Comparison of ENCODE assay signal across 16 mouse cellular contexts in genomic region chr6:92779140-92779934, GRCm38 (mm10). TPM values are rescaled to one million over a fixed set of nuclear protein-coding genes. Genes with fewer than 3 reads are reported as not detected.
DNase-seq lines count a peak whose midpoint lies in the region; ATAC-seq lines count a peak whose summit lies in the region.
"Had no signal": no experiment of that assay in that cellular context is flagged by ENCODE, and none has a peak within 500 bp of the region (broad histone marks: within the 10 kb centered on the region; RNA-seq: fewer than 3 reads in every experiment).

No protein-coding gene starts in this region.

- H3K27ac ChIP-seq in heart, embryonic 15.5 days: no peak overlapping the region
- H3K27ac ChIP-seq in lung, embryonic 15.5 days: no peak overlapping the region
- no peak overlapping the region for H3K27ac ChIP-seq in intestine, embryonic 15.5 days
- H3K27ac ChIP-seq in midbrain, embryonic 14.5 days (replicated peaks; ENCODE audit: low read depth, low read length): no peak overlapping the region
- H3K27ac ChIP-seq: forebrain, embryonic 15.5 days; midbrain, embryonic 13.5 days had no signal

- ATAC-seq in heart, embryonic 15.5 days (replicated peaks; ENCODE audit: insufficient number of reproducible peaks, insufficient read depth, low FRiP score, low read depth): 0 out of 2 replicates have a peak, but pooled peaks have one; percentile 47
- peak; percentile 67; the same call in 1 of the 2 replicates for ATAC-seq in lung, embryonic 15.5 days (ENCODE audit: borderline replicate concordance, extremely low read depth, low FRiP score, low TSS enrichment)
- peak; percentile 58; the same call in 1 of the 2 replicates for ATAC-seq in intestine, embryonic 15.5 days
- ATAC-seq in midbrain, embryonic 14.5 days (ENCODE audit: low FRiP score, low TSS enrichment): no peak
- ATAC-seq: forebrain, embryonic 15.5 days; midbrain, embryonic 13.5 days had no signal

- no peaks in the 10 kb centered on the region for H3K9me3 ChIP-seq in heart, embryonic 15.5 days (replicated peaks)
- H3K9me3 ChIP-seq in lung, embryonic 15.5 days: no peaks in the 10 kb centered on the region
- no peaks in the 10 kb centered on the region for H3K9me3 ChIP-seq in intestine, embryonic 15.5 days
- no peaks in the 10 kb centered on the region for H3K9me3 ChIP-seq in midbrain, embryonic 14.5 days (ENCODE audit: control insufficient read depth, low read length)
- H3K9me3 ChIP-seq: forebrain, embryonic 15.5 days; midbrain, embryonic 13.5 days had no signal

- no peak for DNase-seq in heart, adult 8-10 months (ENCODE audit: low spot score)
- no peak for DNase-seq in lung, postnatal 14 days
- DNase-seq in ZHBTc4 (ENCODE audit: low read depth, low spot score): peak; percentile 72
- no peak for DNase-seq in spleen, adult 12 weeks (ENCODE audit: low spot score)
- DNase-seq in midbrain, embryonic 14.5 days: no peak
- DNase-seq: cerebellum, postnatal 36 days; gastrocnemius, postnatal 10 days; layer of hippocampus, adult 9-11 months; left cerebral cortex, postnatal 4 days; thymus, postnatal 25 days had no signal

- H3K4me1 ChIP-seq in heart, embryonic 15.5 days (replicated peaks): no peaks in the 10 kb centered on the region
- H3K4me1 ChIP-seq in lung, embryonic 15.5 days: 0 out of 2 replicates have a peak, but pooled peaks cover 3% of the 10 kb centered on the region
- H3K4me1 ChIP-seq in intestine, embryonic 15.5 days (replicated peaks): no peaks in the 10 kb centered on the region
- H3K4me1 ChIP-seq in midbrain, embryonic 14.5 days (ENCODE audit: control insufficient read depth, insufficient read depth, low read length): no peaks in the 10 kb centered on the region
- H3K4me1 ChIP-seq: forebrain, embryonic 15.5 days; midbrain, embryonic 13.5 days had no signal

- WGBS in heart, embryonic 15.5 days: 69% methylated on average over 11 of the region's 11 CpGs
- WGBS in lung, embryonic 15.5 days: 77% methylated on average over 11 of the region's 11 CpGs
- WGBS in intestine, embryonic 15.5 days: 78% methylated on average over 11 of the region's 11 CpGs
- 82% methylated on average over 11 of the region's 11 CpGs for WGBS in midbrain, embryonic 14.5 days

- H3K9ac ChIP-seq in heart, embryonic 15.5 days: no peak overlapping the region
- no peak overlapping the region for H3K9ac ChIP-seq in lung, embryonic 15.5 days
- H3K9ac ChIP-seq in intestine, embryonic 15.5 days: no peak overlapping the region
- H3K9ac ChIP-seq in midbrain, embryonic 14.5 days (replicated peaks; ENCODE audit: low read length): no peak overlapping the region
- H3K9ac ChIP-seq: forebrain, embryonic 15.5 days; midbrain, embryonic 13.5 days had no signal

- H3K27me3 ChIP-seq in heart, embryonic 15.5 days: no peaks in the 10 kb centered on the region
- no peaks in the 10 kb centered on the region for H3K27me3 ChIP-seq in lung, embryonic 15.5 days
- H3K27me3 ChIP-seq in intestine, embryonic 15.5 days (replicated peaks): no peaks in the 10 kb centered on the region
- no peaks in the 10 kb centered on the region for H3K27me3 ChIP-seq in midbrain, embryonic 14.5 days (ENCODE audit: control insufficient read depth, insufficient read depth, low read length)
- H3K27me3 ChIP-seq: forebrain, embryonic 15.5 days; midbrain, embryonic 13.5 days had no signal

- peaks cover 13% of the 10 kb centered on the region; the same call in 1 of the 2 replicates for H3K36me3 ChIP-seq in heart, embryonic 15.5 days
- peaks cover 32% of the 10 kb centered on the region for H3K36me3 ChIP-seq in lung, embryonic 15.5 days
- H3K36me3 ChIP-seq in intestine, embryonic 15.5 days: no peaks in the 10 kb centered on the region
- no peaks in the 10 kb centered on the region for H3K36me3 ChIP-seq in midbrain, embryonic 14.5 days (ENCODE audit: control insufficient read depth, insufficient read depth, low read length)
- H3K36me3 ChIP-seq: forebrain, embryonic 15.5 days; midbrain, embryonic 13.5 days had no signal

- H3K4me3 ChIP-seq in heart, embryonic 15.5 days: no peak overlapping the region
- H3K4me3 ChIP-seq in lung, embryonic 15.5 days: no peak overlapping the region
- no peak overlapping the region for H3K4me3 ChIP-seq in intestine, embryonic 15.5 days (replicated peaks)
- H3K4me3 ChIP-seq in midbrain, embryonic 14.5 days (replicated peaks; ENCODE audit: low read depth, low read length): no peak overlapping the region
- H3K4me3 ChIP-seq: forebrain, embryonic 15.5 days; midbrain, embryonic 13.5 days had no signal

- H3K4me2 ChIP-seq in heart, embryonic 15.5 days: no peak overlapping the region
- H3K4me2 ChIP-seq in lung, embryonic 15.5 days: no peak overlapping the region
- no peak overlapping the region for H3K4me2 ChIP-seq in intestine, embryonic 15.5 days (replicated peaks)
- no peak overlapping the region for H3K4me2 ChIP-seq in midbrain, embryonic 14.5 days (ENCODE audit: low read length)
- H3K4me2 ChIP-seq: forebrain, embryonic 15.5 days; midbrain, embryonic 13.5 days had no signal

RNA-seq across cellular contexts. Expression of gene A730049H05Rik, which starts 36.9 kb away (rescaled TPM):
- 2.9 and 3.0 TPM in 2 replicates for polyA plus RNA-seq in heart, embryonic 15.5 days (2015; fragmentation: Nextera tagmentation; extraction: Ambion mirVana)
- under 1 TPM; 0.11 to 0.22 (median 0.16) TPM for total RNA-seq in heart, adult 8-10 months (2022)
- 1.2 and 1.4 TPM in 2 replicates for polyA plus RNA-seq in lung, embryonic 15.5 days (2015; fragmentation: Nextera tagmentation; extraction: Ambion mirVana)
- 0.36 and 0.66 TPM in 2 replicates for polyA plus RNA-seq in intestine, embryonic 15.5 days (2015; fragmentation: Nextera tagmentation; extraction: Ambion mirVana)
- 0.37 and 0.46 TPM in 2 replicates for polyA plus RNA-seq in midbrain, embryonic 14.5 days (2014; fragmentation: Nextera tagmentation; extraction: Ambion mirVana)
- polyA plus RNA-seq: liver, embryonic 16.5 days had no signal
